Mouse (Mus musculus): ENCODE results near the gene Sh3pxd2b.

Gene Sh3pxd2b

DNA sequence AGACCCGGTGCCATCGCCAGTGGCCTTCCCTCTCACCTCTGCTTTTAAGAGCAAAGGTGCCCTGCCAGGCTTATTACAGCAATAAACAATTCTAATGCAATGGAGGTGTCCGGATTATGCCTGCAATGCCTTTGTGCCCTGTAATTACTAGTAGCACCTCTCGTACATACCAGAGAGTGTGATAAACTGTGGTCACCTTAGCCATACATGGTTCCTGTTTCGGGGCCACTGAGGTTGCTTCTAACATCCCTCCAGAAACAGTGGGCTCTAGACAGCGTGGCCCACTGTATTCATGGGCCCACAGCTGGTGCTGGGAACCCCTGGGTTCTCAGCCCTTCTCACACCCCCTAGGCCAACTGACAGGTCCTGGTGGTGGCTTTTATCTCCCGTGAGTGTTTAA, 79.9 kb downstream of the Sh3pxd2b start:
- no peak for DNase-seq (ENCODE audit: low spot score)

DNA sequence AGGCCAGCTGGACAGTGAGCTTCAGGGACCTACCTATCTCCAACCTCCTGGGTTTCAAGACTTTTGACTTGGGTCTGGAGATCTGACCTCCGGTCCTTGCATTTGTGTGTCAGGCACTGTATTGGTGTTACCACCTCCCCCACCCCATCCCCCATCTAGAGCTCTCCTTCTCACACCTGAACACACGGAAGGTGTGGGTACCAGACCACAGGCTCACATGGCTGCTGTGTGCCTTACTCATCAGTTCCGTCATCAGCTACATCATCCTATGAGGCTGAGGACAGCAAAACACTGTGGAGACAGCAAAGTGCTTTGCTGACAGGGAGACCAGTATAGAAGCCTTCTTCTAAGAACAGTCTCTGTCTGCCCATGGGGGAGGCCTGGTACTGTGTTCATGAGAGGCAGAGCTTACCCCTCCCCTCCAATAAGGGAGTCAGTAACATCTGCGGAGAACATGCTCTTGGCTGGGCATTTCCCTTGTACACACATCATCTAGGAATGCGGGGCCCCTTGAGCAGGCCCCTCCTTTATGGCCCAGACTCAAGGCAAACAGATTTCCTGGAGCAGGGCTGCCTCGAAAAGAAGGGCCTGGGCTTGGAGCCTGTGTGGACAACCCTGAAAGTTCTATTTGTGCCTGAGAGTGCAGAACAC, 87.9 kb downstream of the Sh3pxd2b start:
- DNase-seq (ENCODE audit: low spot score): no peak

DNA sequence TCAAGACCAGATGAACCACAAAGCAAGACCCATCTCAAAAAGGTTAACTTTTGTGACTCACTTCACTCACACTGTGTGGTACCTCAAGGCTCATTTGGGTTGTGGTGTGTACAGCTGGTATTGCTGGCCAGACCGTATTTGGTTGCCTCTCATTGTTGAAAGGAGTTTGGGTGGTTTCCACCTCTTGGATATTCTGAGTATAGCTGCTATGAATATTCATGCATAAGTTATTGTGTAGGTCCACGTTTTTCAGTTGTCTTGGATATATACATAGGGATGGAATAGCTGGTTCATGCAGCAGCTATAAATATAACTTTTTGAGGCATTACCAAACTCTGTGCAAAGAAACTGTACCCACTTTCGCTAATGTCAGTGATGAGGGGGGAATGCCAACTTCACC, 95.0 kb downstream of the Sh3pxd2b start:
- no peak for DNase-seq (ENCODE audit: low spot score)

DNA sequence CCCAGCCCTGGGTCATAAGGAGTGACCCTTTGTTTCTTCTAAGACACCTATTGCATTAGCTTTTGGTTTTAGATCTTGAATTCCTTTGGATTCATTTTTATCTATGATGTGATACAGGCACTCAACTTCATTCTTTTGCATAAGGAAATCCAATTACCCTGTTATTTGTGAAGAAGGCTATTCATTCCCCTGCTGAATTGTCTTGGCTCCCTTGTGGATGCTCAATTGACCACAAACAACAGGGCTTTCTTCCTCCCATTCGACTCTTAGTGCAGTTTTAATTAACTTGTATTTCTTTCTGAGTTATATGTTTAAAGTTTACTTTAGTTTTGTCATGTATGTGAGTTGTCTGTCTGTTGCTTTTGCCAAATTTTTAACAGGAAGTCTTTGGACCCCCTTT, 96.6 kb downstream of the Sh3pxd2b start:
- DNase-seq (ENCODE audit: low spot score): no peak

DNA sequence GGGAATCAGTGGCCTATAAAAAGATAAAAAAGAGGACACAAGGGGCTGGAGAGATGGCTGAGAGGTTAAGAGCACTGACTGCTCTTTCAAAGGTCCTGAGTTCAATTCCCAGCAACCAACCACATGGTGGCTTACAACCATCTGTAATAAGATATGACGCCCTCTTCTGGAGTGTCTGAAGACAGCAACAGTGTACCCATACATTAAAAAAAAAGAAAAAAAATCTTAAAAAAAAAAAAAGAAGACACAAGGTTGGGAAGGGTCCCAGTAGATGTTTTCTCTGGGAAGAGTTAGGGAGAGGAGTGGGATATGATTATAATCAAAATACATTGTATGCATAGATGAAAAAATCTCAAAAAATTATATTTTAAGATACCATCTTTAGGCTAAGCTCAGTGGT, 97.5 kb downstream of the Sh3pxd2b start:
- DNase-seq (ENCODE audit: low spot score): no peak

DNA sequence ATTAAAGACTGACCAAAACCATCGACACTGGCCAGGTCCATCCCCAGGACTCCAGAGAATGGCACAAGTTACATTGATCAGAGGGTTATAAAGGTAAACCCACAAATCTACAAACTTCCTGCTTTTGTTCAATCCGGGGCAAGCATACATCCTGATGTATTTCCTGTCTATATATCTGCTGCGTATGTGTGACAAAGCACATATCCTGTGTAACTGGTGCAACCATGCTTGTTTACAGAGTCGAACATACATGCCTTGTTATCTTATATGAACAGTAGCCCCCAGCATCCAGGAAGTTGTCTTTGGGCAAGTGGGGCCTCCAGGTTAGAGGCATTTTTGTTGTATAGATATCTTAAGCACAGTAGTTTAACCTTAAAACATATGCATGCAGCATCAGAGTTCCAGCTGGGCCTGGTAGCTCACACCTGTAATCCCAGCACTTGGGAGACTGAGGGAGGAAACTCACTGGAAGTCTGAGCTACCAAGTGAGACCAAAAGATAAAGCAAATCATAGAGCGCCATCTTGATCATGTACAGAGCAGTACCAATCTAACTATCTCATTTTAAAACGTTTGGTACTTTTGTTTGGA, 98.1 kb downstream of the Sh3pxd2b start:
- DNase-seq (ENCODE audit: low spot score): no peak

DNA sequence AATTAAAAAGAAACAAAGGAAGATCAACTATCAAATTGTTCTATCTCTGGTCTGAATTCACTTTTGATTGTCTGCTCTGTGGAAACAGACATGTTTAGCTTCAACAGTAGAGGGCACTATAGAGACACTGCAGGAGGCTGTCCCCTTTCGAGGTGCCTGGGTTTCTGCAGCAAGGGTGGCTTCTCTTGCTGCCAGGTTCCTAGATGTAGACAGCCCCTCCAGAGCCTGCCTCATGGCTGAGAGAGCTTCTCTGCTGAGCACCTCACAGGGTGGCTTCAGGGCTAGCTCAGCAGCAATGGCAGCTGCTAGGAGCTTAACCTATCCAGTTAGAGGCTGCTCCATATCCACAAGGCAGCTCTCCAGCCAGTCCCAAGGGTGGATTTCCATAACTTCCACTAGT, 102.6 kb downstream of the Sh3pxd2b start:
- peak; percentile 64 for DNase-seq (ENCODE audit: low spot score)

DNA sequence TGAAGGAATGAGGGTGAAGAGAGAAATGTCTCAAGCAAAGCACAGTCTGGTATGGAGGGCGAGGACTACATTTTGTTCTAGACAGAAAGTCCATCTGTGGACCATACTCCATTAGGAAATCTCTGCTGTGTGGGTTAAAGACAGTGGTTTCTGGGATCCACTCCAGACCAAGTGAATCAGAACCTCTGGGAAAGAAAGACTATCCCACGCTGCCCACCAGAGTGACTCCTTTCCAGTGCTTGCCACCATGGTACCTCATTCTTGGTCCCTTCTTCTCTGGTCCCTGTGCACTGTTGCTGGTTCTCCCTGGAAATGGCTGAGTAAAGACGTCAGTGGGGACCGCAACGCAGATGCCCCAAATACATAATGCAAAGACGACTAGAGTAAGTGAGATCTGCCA, 103.7 kb downstream of the Sh3pxd2b start:
- no peak for DNase-seq (ENCODE audit: low spot score)

DNA sequence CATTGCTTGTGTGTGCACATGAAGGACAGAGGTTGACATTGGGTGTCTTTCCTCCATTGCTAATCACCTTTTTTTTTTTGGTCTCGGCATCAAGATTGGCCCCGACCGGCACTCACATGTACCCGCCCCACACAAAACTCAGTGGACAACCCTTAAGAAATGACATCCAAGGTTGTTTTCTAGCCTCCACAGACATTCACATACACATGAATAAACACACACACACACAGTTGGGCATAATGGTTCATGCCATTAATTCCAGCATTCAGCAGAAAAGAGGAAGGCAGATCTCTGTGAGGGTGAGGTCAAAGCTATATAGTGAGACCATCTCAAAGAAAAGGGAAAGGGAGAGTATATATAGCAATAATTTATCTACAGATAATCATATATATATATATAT, 105.1 kb downstream of the Sh3pxd2b start:
- DNase-seq (ENCODE audit: low spot score): no peak

DNA sequence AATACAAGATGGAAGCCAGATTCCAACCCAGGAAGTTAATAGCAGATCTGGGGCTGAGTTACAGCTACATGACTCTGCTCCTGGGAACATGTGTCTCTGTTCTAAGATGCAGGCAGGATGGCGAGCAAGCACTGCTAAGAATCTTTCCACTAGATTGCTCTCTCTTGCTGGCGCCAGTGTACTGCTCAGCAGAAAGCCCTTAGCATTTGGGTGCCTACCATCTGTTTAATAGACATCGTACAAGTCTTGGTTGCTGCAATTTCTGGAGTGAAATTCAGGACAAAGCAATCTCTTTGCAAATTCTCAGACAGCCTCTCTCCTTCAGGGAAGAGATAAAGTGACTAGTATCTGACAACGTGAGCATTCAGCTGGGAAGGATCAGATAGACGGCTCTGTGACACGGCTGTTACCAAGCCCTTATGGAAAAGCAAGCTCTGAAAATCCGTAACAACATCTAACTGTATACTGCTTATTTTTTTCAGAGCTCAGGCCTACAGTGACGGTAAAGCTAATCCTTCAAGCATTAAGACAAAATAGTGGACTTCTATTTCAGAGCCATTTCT, 105.8 kb downstream of the Sh3pxd2b start:
- peak; percentile 24 for DNase-seq (ENCODE audit: low spot score)

DNA sequence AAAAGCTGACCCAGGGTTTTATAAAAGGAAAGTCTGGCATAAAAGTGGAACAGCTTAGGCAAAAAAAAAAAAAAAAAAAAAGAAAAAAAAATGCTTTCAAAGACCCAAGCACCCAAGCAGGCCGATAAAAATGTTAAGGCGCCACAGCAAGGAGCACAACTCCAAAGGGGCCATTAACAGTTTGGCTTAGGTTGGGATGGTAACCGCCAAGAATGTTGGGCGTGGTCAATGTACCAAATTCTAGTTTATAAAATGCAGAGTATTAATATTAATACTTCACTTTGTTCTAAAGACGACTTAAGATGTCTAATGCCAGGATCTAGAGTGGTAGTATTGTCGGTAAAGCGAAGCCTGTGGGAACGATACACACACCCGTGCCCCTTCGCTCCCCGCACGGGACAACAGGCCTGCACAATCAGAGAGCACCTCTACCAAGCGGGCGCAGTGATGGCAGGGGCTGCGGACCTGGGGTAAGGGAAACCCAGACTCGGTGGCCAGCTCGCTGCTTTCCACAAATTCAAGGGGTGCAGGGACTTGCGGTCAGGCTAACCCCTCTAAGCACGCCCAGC, 106.7 kb downstream of the Sh3pxd2b start:
- no peak for DNase-seq (ENCODE audit: low spot score)

DNA sequence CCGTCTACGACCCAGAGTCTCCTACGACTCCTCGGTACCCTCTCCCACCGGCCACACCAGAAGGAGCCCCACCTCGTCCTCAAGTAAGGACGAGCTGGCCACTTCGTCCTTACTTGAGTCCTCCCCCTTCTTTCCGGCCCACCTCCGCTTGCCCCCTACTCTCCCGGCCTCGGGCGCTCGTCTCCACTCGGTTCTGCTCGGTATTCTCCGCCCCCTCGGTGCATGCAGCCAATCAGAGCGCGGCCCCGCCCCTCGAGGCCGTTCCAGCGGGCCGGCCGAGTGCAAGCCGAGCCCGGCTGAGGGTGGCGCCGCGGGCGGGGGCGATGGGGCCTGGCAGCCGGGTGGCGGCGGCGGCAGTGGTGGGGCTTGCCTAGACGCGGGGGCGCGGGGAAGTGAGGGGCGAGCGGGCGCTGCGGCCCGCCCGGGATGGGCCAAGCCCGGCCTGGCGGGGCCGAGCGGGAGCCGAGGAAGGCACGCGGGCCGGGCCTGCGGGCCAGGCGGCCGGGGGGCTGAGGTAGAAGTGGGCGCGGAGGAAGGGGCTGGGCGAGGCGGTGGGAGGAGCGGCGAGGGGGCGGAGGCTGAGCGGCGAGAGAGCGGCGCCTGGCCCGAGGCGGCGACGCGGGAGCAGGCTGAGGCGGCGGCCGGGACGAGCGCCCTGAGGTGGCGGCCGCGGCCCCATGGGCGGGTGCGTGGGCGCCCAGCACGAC, 107.3 kb downstream of the Sh3pxd2b start, which contains the start of gene Ubtd2:
Ubtd2 (plus strand) TSS at position 571 of the 707 bp plus-strand sequence.
- peak; percentile 96 for DNase-seq (ENCODE audit: low spot score)

DNA sequence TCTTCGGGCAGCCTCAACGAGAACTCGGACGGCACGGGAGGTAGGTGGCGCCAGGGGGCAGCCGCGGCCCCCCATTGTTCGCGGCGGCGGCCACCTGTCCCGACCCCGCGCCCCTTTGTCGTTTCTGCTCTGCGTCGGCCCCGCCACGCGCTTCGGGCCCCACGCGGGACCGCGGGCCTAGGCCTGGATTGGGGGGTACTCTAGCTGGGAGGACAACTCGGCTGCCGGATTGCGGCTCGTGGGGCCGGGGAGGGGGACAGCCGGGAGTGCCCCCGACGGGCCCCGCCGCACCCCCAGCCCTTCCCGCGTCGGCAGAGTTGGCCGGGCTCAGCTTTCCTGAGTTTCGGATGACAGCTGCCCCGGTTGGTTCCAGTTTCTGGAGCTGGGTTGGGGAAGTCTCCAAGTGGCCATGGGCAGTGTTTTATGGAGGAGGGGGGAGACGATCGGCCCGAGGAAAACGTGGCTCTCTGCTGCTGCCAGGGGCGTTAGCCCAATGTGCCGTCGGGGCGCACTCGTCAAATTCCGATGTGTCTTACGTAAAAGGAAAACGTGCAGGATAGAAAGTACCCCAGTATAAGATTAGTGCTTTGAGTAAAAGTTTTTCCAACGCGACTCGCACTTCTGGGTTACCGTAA, 108.0 kb downstream of the Sh3pxd2b start:
- no peak for DNase-seq (ENCODE audit: low spot score)

DNA sequence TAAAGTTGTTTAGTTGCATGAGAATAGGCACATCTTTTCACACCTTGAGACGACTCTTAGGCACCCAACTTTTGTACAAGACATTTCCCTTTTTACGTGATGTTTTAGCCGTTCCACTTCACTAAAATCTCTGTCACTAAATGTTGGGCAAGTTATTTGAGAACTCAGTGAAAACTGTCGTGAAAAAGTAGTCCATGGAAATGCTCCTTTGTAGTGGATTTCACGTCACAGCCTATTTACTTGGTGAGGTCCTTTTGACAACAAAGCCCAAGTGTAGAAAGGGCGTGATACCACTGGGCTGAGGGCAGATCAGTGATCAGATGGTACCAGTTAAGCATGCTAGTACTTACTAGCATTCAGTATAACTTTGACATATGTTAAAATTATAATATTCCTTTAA, 108.7 kb downstream of the Sh3pxd2b start:
- DNase-seq (ENCODE audit: low spot score): no peak

DNA sequence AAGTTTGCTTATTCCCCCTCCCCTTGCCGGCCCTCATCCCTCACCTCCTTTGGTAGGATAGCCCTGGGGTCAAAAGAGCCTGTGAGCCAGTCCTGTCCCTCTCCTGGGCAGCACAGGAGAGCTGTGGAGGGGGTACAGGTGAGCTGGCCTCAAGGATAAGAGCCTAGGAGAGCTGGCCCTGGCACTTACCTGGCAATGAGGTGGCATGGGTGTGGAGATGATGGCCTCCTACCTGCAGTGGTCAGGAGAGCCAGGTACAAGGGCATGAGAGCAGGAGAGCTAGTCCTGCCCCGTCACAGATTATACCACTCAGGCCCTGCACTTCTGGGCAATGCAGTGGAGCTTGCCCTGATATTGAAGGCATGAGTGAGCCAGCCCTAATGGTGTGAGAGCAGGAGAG, 116.7 kb downstream of the Sh3pxd2b start:
- no peak for DNase-seq (ENCODE audit: low spot score)

DNA sequence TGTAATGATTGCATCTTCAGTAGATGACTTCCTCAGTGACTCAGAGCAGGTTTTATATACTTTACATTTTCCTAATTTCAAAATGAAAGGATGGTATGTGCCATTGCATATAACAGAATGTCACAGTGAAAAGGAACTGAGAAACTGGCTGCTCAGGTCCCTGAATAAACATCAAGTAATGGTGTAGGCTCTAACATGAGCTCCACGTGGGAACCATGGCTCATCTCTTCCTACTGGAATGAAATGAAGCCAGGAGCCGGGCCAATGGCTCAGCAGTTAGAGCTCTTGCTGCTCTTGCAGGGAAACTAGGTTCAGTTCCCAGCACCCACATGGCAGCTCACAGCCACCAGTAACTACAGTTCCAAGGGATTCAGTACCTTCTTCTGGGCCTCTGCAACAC, 124.3 kb downstream of the Sh3pxd2b start:
- no peak for DNase-seq (ENCODE audit: low spot score)

DNA sequence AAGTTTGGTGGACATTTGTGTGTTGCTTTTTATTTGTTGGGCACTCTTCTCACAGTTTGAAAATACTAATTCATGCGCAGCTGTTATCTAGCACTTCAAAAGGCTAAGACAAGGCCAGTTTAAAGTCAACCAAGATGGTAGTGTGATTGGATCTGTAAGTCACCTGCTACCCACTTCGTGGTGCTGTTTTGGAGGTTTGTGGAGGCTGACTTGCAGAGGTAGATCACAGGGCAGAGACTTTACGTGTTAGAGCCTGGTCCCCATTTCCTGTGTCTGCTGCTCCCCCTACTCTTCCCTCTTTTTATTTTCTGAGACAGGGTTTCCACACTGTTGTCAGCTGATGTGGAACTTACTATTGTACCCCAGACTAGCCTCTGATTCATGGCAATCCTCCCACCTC, 127.1 kb downstream of the Sh3pxd2b start:
- no peak for DNase-seq (ENCODE audit: low spot score)

DNA sequence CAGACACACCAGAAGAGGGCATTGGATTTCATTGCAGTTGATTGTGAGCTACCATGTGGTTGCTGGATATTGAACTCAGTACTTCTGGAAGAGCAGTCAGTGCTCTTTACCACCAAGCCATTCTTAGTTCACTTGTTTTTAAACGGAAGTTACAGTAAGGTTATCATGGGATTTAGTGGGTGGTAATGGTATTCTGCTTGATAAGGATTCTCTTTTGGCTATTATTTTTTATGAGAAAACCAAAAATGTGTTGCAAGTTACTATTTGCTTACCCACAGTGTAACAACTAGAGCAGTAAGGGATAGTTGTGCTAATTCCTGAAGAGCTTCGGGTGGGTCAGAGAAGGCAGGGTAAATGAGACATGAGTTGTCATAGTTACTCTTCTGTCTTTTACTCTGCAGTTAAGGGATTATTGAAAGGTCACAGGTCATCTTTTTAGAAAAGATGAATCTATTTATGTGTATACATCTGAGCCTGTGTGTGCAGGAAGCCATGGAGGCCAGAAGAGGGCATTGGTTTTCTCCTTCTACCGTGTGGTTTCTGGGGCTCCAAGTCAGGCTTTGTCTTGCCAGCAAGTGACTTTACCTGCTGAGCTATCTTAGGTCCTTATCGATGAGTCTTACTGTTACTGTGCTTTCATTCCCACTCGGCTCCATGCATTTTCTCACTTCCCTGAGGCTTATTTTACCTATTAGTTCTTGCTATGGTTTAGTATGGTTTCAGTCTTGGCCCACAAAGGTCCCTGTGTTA, 128.0 kb downstream of the Sh3pxd2b start:
- no peak for DNase-seq (ENCODE audit: low spot score)

All from layer of hippocampus, adult 11-12 months (tissue).